Mouse (Mus musculus) kidney, postnatal 0 days (tissue): ENCODE data around the gene Wipf2. TPM values are rescaled to one million over a fixed set of nuclear protein-coding genes. Genes with fewer than 3 reads are reported as not detected.
"Not testable (repeated sequence)": the region's sequence is repeated elsewhere in the genome, so short reads cannot be mapped to it uniquely, and the experiment has no call there.

ENCODE experiments used
- ATAC-seq: fragments of 200-750 bp; cut with Nextera tagmentation; replicated peaks from 2 replicates; pipeline ENCODE4 v1.8.0; 2017; ENCODE audit warnings: low read depth, moderate number of reproducible peaks, moderate TSS enrichment, moderate library complexity; ENCODE audit not compliant: low FRiP score
- DNase-seq: peaks from one replicate; pipeline ENCODE4 v3.0.0-alpha.2; 2016; ENCODE audit warnings: low spot score
- H3K27ac ChIP-seq: fragments of 300-500 bp; sonication (generic); 2 replicates; pipeline ENCODE4 v1.5.1; 2014; ENCODE audit warnings: mild to moderate bottlenecking
- H3K27me3 ChIP-seq: fragments of 300-500 bp; sonication (generic); 2 replicates; pipeline ENCODE4 v1.6.1; 2014; ENCODE audit warnings: low read length, mixed read lengths; ENCODE audit not compliant: insufficient read depth
- H3K36me3 ChIP-seq: fragments of 300-500 bp; sonication (generic); 2 replicates; pipeline ENCODE4 v1.6.1; 2014; ENCODE audit warnings: low read length, mixed read lengths; ENCODE audit not compliant: insufficient read depth
- H3K4me1 ChIP-seq: fragments of 300-500 bp; sonication (generic); replicated peaks from 2 replicates; pipeline ENCODE4 v1.6.1; 2014; ENCODE audit warnings: antibody characterized with exemption, low read length, mixed read lengths; ENCODE audit not compliant: insufficient read depth
- H3K4me2 ChIP-seq: fragments of 300-500 bp; sonication (generic); 2 replicates; pipeline ENCODE4 v1.6.1; 2014; ENCODE audit warnings: mild to moderate bottlenecking, low read length, moderate library complexity, mixed read lengths
- H3K4me3 ChIP-seq: fragments of 300-500 bp; sonication (generic); replicated peaks from 2 replicates; pipeline ENCODE4 v1.5.1; 2014; ENCODE audit warnings: low read depth, low read length
- H3K9ac ChIP-seq: fragments of 300-500 bp; sonication (generic); 2 replicates; pipeline ENCODE4 v1.6.1; 2014; ENCODE audit warnings: low read depth, low read length
- H3K9me3 ChIP-seq: fragments of 300-500 bp; sonication (generic); replicated peaks from 2 replicates; pipeline ENCODE4 v1.6.1; 2016; ENCODE audit warnings: low read length, inconsistent platforms, mixed read lengths
- CTCF ChIP-seq: IDR thresholded peaks from 2 replicates; pipeline ENCODE4 v1.5.1; 2016; ENCODE audit warnings: antibody characterized with exemption, low read depth, mild to moderate bottlenecking, moderate library complexity
- WGBS: fragments of 180-500 bp; shearing (Covaris S2); extraction: QIAGEN DNeasy Blood & Tissue Kit; methylation state at CpG from one replicate; pipeline ENCODE4 v1.1.7; 2014; 5-methylcytosine and 5-hydroxymethylcytosine counted together
- polyA plus RNA-seq: library from polyadenylated mRNA; unstranded; fragments of >200 nt; fragmentation: Nextera tagmentation; extraction: Ambion mirVana; gene quantifications from 2 replicates; pipeline ENCODE4 v1.2.1, GENCODE M21; 2015

The Wipf2 gene
- polyA plus RNA-seq, 1 experiment from 2014 or later: 3.4 TPM

DNA sequence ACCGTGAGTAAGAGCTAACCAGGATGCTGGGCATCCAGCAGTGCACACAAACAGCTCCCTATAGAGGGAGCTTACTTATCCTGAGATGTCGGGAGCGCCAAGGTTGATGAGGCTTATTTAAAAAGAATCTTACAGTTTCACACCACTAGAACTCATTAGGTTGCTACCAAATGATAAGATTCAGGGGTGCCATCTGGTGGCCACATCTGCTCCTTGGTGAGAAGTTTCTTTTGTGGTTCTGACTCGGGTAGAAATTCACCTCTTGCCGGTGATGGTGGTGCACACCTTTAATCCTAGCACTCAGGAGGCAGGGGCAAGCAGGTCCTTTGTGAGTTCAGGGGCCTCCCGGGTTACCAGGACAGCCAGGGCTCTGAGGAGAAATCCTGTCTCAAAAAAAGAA, 46.2 kb downstream of the Wipf2 start:
- no peaks in the 10 kb centered on the region for H3K36me3 ChIP-seq
- ATAC-seq: no peak
- TF ChIP-seq CTCF: peak; percentile 82
- no peaks in the 10 kb centered on the region for H3K27me3 ChIP-seq
- no peak overlapping the region for H3K27ac ChIP-seq
- H3K4me2 ChIP-seq: peak overlapping the region; percentile 25; the same call in 1 of the 2 replicates
- 38% methylated on average over 6 of the region's 6 CpGs for WGBS
- DNase-seq: peak; percentile 86
- 0 out of 2 replicates have a peak overlapping the region, but pooled peaks have one; percentile 18 for H3K9ac ChIP-seq
- no peaks in the 10 kb centered on the region for H3K9me3 ChIP-seq
- peaks cover 7% of the 10 kb centered on the region for H3K4me1 ChIP-seq
- no peak overlapping the region for H3K4me3 ChIP-seq

- no peaks in the 10 kb centered on the region for H3K27me3 ChIP-seq
- H3K4me3 ChIP-seq: no peak overlapping the region
- TF ChIP-seq CTCF: no peak
- H3K9me3 ChIP-seq: no peaks in the 10 kb centered on the region
- H3K4me2 ChIP-seq: no peak overlapping the region
- no peak for DNase-seq
- ATAC-seq: no peak
- H3K27ac ChIP-seq: no peak overlapping the region
- WGBS: 82% methylated on average over 11 of the region's 11 CpGs
- no peak overlapping the region for H3K9ac ChIP-seq
- H3K36me3 ChIP-seq: no peaks in the 10 kb centered on the region
- H3K4me1 ChIP-seq: peaks cover 6% of the 10 kb centered on the region
Measured at GRCm38 (mm10) chr11:98910415-98910814, 47.0 kb downstream of the Wipf2 start.

GRCm38 (mm10) chr11:98911498-98911897, 48.1 kb downstream of the Wipf2 start:
- Histone ChIP-seq H3K9me3 (no peaks in the 10 kb centered on the region), H3K4me2 (no peak overlapping the region), H3K27ac (no peak overlapping the region), H3K9ac (no peak overlapping the region), H3K27me3 (no peaks in the 10 kb centered on the region), H3K4me1 (peaks cover 6% of the 10 kb centered on the region), H3K36me3 (no peaks in the 10 kb centered on the region), H3K4me3 (no peak overlapping the region)
- no peak for TF ChIP-seq CTCF
- no peak for ATAC-seq
- WGBS: 86% methylated on average over 5 of the region's 5 CpGs
- no peak for DNase-seq

- H3K4me2 ChIP-seq: no peak overlapping the region
- H3K27ac ChIP-seq: no peak overlapping the region
- H3K9ac ChIP-seq: no peak overlapping the region
- no peak for ATAC-seq
- H3K4me3 ChIP-seq: no peak overlapping the region
- H3K36me3 ChIP-seq: 0 out of 2 replicates have a peak, but pooled peaks cover 3% of the 10 kb centered on the region
- no peak for DNase-seq
- 67% methylated on average over 11 of the region's 11 CpGs for WGBS
- no peak for TF ChIP-seq CTCF
- H3K9me3 ChIP-seq: no peaks in the 10 kb centered on the region
- no peaks in the 10 kb centered on the region; the same call in 1 of the 2 replicates for H3K4me1 ChIP-seq
- H3K27me3 ChIP-seq: no peaks in the 10 kb centered on the region
Measured at GRCm38 (mm10) chr11:98914196-98914595, 50.8 kb downstream of the Wipf2 start.

- not testable (repeated sequence) for H3K27ac ChIP-seq, H3K36me3 ChIP-seq, H3K9me3 ChIP-seq, H3K9ac ChIP-seq, DNase-seq, H3K4me1 ChIP-seq, H3K4me2 ChIP-seq, H3K27me3 ChIP-seq, ATAC-seq, H3K4me3 ChIP-seq
- peak; percentile 68 for TF ChIP-seq CTCF
- WGBS: 95% methylated on average over 3 of the region's 3 CpGs
Measured at GRCm38 (mm10) chr11:98916376-98916775, 52.9 kb downstream of the Wipf2 start.

DNA sequence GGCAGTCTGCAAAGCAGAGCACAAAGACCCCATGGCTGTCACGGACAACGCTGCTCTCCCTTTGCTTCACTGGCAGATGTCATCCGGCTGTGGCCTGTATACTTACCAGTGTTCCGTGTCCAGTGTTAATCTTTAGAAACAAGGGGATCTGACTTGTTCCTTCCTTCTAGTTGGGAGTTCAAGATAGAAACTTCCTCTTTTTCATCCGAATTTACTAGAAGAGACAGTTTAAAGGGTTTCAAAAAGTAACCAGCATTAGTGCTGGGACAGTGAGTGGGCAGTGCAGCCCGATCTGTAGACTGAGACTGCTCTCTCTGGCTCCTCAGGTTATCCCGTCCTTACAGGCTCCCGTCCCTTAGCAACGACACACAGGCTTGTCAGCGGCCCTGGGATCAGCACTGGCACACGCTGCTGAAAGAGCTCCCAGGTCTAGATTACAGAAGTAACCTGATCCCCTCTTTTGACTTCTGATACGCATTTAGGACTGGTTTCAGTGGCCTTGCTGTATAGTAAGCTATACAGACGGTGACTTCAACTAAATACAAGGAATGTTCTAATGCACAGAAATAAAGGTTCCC, 54.1 kb downstream of the Wipf2 start:
- H3K27me3 ChIP-seq: no peaks in the 10 kb centered on the region
- no peak for ATAC-seq
- no peak overlapping the region; the same call in 1 of the 2 replicates for H3K27ac ChIP-seq
- 0 out of 2 replicates have a peak, but pooled peaks cover 7% of the 10 kb centered on the region for H3K36me3 ChIP-seq
- no peaks in the 10 kb centered on the region for H3K9me3 ChIP-seq
- DNase-seq: no peak
- H3K4me3 ChIP-seq: no peak overlapping the region
- WGBS: 62% methylated on average over 13 of the region's 13 CpGs
- no peak overlapping the region for H3K9ac ChIP-seq
- H3K4me1 ChIP-seq: peaks cover 2% of the 10 kb centered on the region; the same call in 1 of the 2 replicates
- no peak for TF ChIP-seq CTCF
- no peak overlapping the region for H3K4me2 ChIP-seq
